Mouse (Mus musculus) spleen, adult 2 months (tissue): ENCODE measurements around the gene Osbpl3.

Experiments used
- CTCF ChIP-seq: fragments of 200-500 bp; IDR thresholded peaks from 2 replicates; pipeline ENCODE4 v1.5.1; 2011; ENCODE audit warnings: mild to moderate bottlenecking, inconsistent platforms; ENCODE audit not compliant: insufficient read depth, insufficient read length, insufficient replicate concordance; ENCODE audit errors: extremely low read depth
- POLR2A ChIP-seq: fragments of 200-500 bp; IDR thresholded peaks from 2 replicates; pipeline ENCODE4 v1.6.1; 2011; ENCODE audit warnings: low read depth, low read length, inconsistent platforms

- TF ChIP-seq CTCF = no peak
- TF ChIP-seq POLR2A = no peak
These were observed 84.4 kb downstream of the Osbpl3 start for GRCm38 (mm10) chr6:50371501-50372086.
